In the genomic region with DNA sequence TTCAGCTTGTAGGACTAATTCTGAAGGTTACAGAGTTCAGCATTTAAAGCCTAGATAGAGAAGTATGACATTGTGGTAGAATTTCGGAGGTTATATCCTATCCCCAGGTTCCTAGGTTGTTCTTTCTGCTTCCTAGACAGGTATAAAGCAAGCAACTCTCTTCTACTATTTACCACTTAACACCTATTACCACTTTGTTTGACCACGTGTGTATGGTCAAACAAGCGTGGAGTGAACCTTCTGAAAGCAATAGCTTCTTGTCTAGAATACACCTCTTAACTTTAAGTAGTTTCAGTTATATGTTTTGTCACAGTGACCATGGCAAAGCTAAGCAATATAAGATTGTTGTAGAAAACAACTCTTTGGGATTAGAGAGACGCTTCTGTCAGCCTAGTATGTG, we compare ENCODE assay signal across 29 mouse cellular contexts.
"Had no signal": no experiment of that assay in that cellular context is flagged by ENCODE, and none has a peak within 500 bp of the region (broad histone marks: within the 10 kb centered on the region; RNA-seq: fewer than 3 reads in every experiment).

No protein-coding gene starts in this region.

- H3K36me3 ChIP-seq: limb, embryonic 10.5 days; limb, embryonic 12.5 days; limb, embryonic 13.5 days; limb, embryonic 15.5 days; liver, embryonic 12.5 days; liver, embryonic 13.5 days; liver, embryonic 15.5 days; lung, embryonic 15.5 days; midbrain, embryonic 10.5 days; midbrain, embryonic 12.5 days; midbrain, embryonic 13.5 days; midbrain, embryonic 15.5 days; neural tube, embryonic 12.5 days had no signal

- H3K27ac ChIP-seq: left cerebral cortex, adult 2 months; limb, embryonic 10.5 days; limb, embryonic 12.5 days; limb, embryonic 13.5 days; limb, embryonic 15.5 days; liver, embryonic 12.5 days; liver, embryonic 13.5 days; liver, embryonic 14.5 days; liver, embryonic 15.5 days; lung, embryonic 15.5 days; macrophage; midbrain, embryonic 10.5 days; midbrain, embryonic 12.5 days; midbrain, embryonic 13.5 days; midbrain, embryonic 15.5 days; neural tube, embryonic 12.5 days had no signal

- H3K9me3 ChIP-seq: limb, embryonic 10.5 days; limb, embryonic 12.5 days; limb, embryonic 13.5 days; limb, embryonic 15.5 days; liver, embryonic 12.5 days; liver, embryonic 13.5 days; liver, embryonic 15.5 days; lung, embryonic 15.5 days; megakaryocyte, embryonic 14.5 days; midbrain, embryonic 10.5 days; midbrain, embryonic 12.5 days; midbrain, embryonic 13.5 days; midbrain, embryonic 15.5 days; neural tube, embryonic 12.5 days had no signal

- H3K4me1 ChIP-seq: limb, embryonic 10.5 days; limb, embryonic 12.5 days; limb, embryonic 13.5 days; limb, embryonic 15.5 days; liver, embryonic 12.5 days; liver, embryonic 13.5 days; liver, embryonic 15.5 days; lung, embryonic 15.5 days; megakaryocyte, embryonic 14.5 days; midbrain, embryonic 10.5 days; midbrain, embryonic 12.5 days; midbrain, embryonic 13.5 days; midbrain, embryonic 15.5 days; neural tube, embryonic 12.5 days had no signal

- DNase-seq: layer of hippocampus, postnatal 36 days; left cerebral cortex, postnatal 4 days; liver; liver, embryonic 13.5 days; liver, postnatal 0 days; lung, adult 2 months; lung, embryonic 14.5 days; lung, postnatal 14 days; midbrain, embryonic 14.5 days had no signal

- ATAC-seq: liver, embryonic 12.5 days; liver, postnatal 0 days; midbrain, embryonic 13.5 days; midbrain, embryonic 15.5 days; midbrain, embryonic 16.5 days had no signal

- H3K9ac ChIP-seq: limb, embryonic 12.5 days; limb, embryonic 13.5 days; limb, embryonic 15.5 days; liver, embryonic 12.5 days; liver, embryonic 13.5 days; liver, embryonic 14.5 days; liver, embryonic 15.5 days; liver, postnatal 0 days; lung, embryonic 14.5 days; lung, embryonic 15.5 days; midbrain, embryonic 12.5 days; midbrain, embryonic 13.5 days; midbrain, embryonic 15.5 days; neural tube, embryonic 12.5 days had no signal

- H3K27me3 ChIP-seq: limb, embryonic 12.5 days; limb, embryonic 13.5 days; limb, embryonic 15.5 days; liver, embryonic 12.5 days; liver, embryonic 13.5 days; liver, embryonic 15.5 days; lung, embryonic 15.5 days; megakaryocyte, embryonic 14.5 days; midbrain, embryonic 12.5 days; midbrain, embryonic 13.5 days; midbrain, embryonic 15.5 days; neural tube, embryonic 12.5 days had no signal

- H3K4me2 ChIP-seq: limb, embryonic 12.5 days; limb, embryonic 13.5 days; limb, embryonic 15.5 days; liver, embryonic 11.5 days; liver, embryonic 12.5 days; liver, embryonic 13.5 days; liver, embryonic 15.5 days; lung, embryonic 14.5 days; lung, embryonic 15.5 days; midbrain, embryonic 11.5 days; midbrain, embryonic 12.5 days; midbrain, embryonic 13.5 days; midbrain, embryonic 15.5 days; neural tube, embryonic 12.5 days had no signal

- H3K4me3 ChIP-seq: left cerebral cortex, adult 2 months; limb, embryonic 10.5 days; limb, embryonic 12.5 days; limb, embryonic 13.5 days; limb, embryonic 15.5 days; liver, embryonic 12.5 days; liver, embryonic 13.5 days; liver, embryonic 15.5 days; lung, embryonic 15.5 days; megakaryocyte, embryonic 14.5 days; midbrain, embryonic 10.5 days; midbrain, embryonic 12.5 days; midbrain, embryonic 13.5 days; midbrain, embryonic 15.5 days; myocyte; neural tube, embryonic 12.5 days had no signal
